Mouse (Mus musculus) retina, postnatal 7 days (tissue): Measurements from ENCODE around the gene Hacd3.

Experiments used
- DNase-seq: peaks from one replicate; pipeline ENCODE4 v3.0.0-alpha.2; 2012; ENCODE audit warnings: low read depth, low spot score

The Hacd3 gene

DNA sequence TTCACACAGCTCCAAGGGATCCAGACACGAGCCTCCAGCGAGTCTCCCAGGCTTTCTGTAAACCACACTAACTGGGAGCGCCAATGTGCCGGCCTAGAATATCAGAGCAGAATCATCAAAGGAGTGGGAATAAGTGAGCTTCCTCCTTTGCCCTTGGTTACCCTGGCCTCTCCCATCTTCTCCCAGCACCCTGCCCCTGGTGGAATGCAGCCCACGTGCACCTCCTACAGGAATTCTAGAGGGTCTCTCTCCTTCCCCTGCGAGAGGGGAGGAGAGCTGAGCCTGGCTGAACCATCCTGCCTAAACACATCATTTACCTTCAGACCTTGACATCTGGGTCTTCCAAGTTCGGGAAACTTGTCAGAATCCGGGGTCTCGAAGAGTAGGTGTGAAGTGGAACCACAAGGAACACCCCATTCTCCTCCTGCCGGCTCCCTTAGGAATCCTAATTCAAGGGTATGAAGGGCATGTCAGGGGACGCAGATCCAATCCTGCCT, 70.3 kb downstream of the Hacd3 start, which contains the start of gene Slc24a1:
Slc24a1 (minus strand) TSS at position 447 of the 497 bp plus-strand sequence.
- DNase-seq: no peak

DNA sequence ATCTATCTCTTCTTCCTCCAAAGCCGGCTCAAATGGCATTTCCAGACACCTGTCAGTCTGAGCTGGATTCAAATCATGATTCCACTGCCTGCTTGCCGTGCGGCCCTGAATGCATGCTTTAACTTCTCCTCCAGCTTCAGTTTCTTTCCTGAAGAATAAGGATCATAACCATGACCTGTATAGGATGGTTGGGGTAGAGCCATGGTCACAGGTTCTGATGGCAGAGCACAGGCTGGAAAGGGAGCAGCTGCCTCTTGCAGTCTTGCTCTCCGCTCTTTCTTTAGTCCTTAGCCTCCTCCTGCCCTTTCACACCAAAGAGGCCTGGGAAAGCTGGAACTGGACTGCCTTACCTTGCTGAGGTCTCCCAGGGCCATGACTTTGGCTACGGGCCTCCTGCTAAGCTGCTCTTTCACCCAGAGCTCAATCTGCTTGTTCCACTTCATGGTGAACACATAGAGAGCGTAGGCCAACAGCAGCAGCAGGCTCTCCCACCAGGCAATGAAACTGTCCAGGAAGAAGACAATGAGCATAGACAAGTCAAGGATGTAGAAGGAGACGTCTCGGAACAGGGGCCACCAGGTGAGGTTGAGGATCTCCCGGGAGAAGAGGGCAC, 73.9 kb downstream of the Hacd3 start:
- DNase-seq: no peak

GRCm38 (mm10) chr9:64943997-64944396, 77.5 kb downstream of the Hacd3 start:
- DNase-seq: no peak

DNA sequence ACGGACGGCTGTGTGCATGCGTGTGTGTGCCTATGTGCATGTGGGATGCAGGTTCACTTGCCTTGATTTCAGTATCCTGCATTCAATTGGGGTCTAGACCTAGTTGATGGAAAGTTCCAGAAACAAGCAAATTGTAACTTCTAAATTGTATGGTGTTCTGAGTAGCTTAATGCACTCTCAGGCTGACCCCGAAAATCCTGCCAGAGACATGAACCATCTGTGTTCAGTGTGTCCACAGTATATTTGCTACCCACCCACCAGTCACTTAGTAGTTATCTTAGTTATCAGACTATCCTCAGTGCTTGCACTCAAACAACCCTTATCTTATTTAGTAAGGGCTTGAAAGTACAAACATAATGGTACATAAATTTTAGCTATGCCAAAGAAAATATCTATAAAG, 79.8 kb downstream of the Hacd3 start:
- no peak for DNase-seq

DNA sequence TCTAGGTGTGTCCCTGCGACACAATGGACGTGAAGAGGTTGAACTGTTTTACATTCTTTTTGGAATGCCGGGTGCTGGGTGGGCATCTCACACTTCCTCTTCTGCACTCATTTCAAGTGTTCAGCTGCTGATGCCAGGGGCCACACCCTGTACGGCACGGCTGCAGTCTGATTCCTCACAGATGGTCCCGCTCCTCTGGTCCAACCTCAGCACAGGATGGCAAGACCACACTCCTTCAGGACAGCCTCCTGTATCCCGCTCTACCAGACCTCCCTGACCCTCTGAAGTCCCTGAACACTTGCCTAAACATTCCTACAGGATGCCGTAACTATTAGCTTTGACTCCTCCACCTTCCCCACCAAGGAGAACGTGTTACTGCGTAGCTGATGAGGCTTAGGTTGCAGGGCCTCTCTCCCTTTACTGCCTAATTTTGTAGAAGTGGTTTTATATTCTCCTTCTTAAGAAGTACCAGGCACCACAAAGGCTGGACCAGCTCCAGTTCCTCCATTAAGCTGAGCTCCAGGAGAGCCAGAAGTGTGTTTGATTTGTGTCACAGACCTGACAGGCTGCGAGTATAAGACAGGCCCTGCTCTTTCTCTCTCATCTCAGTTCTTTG, 80.7 kb downstream of the Hacd3 start:
- no peak for DNase-seq

DNA sequence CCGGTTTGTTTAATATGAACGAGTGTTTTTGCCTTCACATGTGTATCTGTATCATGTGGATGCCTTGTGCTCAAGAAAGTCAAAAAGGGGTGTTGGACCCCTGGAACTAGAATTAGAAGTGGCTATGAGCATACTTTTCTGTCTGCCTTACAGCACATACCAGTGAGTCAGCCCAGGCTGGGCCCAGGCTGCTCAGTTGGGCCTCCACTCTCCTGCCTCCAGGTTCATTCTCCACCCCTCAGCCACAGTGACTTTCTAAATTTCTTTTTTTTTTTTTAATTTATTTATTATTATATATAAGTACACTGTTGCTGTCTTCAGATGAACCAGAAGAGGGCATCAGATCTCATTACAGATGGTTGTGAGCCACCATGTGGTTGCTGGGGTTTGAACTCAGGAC, 81.7 kb downstream of the Hacd3 start:
- DNase-seq: no peak

- no peak for DNase-seq
Measured at GRCm38 (mm10) chr9:64939281-64939680, 82.2 kb downstream of the Hacd3 start.

- DNase-seq: no peak
Measured at GRCm38 (mm10) chr9:64938535-64938934, 83.0 kb downstream of the Hacd3 start.

- DNase-seq: no peak
Measured at GRCm38 (mm10) chr9:64937491-64937890, 84.0 kb downstream of the Hacd3 start.
